11 mouse cellular contexts compared by ENCODE assay signal in genomic region chr1:70067404-70067803, GRCm38 (mm10).
"Had no signal": no experiment of that assay in that cellular context is flagged by ENCODE, and none has a peak within 500 bp of the region (broad histone marks: within the 10 kb centered on the region; RNA-seq: fewer than 3 reads in every experiment).

No protein-coding gene starts in this region.

- ATAC-seq: intestine, postnatal 0 days; liver, postnatal 0 days had no signal

- DNase-seq: kidney, adult 2 months; kidney, postnatal 25 days; left cerebral cortex, postnatal 4 days; liver, postnatal 0 days; lung, postnatal 10 days; lung, postnatal 36 days; midbrain, embryonic 14.5 days; thymus, adult 2 months; thymus, postnatal 14 days; thymus, postnatal 4 days had no signal
